Mouse (Mus musculus) granulocyte monocyte progenitor cell, adult 5-6 weeks (primary cell): ENCODE measurements at regions not wholly inside any gene's neighbourhood (a gene's known extent, or its start where the extent isn't known, plus 50 kb on each side); places are given as distances from the start of the nearest gene placed in this dataset.

Source experiments
- ATAC-seq: replicated peaks from 2 replicates; pipeline ENCODE4 v1.8.0; 2016; ENCODE audit warnings: mild to moderate bottlenecking, moderate TSS enrichment, inconsistent platforms; ENCODE audit not compliant: poor library complexity, severe bottlenecking

- ATAC-seq, result no peak
These were observed 165.2 kb upstream of the Tyw5 start for GRCm38 (mm10) chr1:57572097-57572496.

GRCm38 (mm10) chr1:57573829-57574228, 166.9 kb upstream of the Tyw5 start:
- ATAC-seq, result no peak

- peak; percentile 67 for ATAC-seq
These were observed 167.6 kb upstream of the Tyw5 start for GRCm38 (mm10) chr1:57574530-57574929.

GRCm38 (mm10) chr1:57576066-57576753, 169.3 kb upstream of the Tyw5 start:
- peak; percentile 66 for ATAC-seq

GRCm38 (mm10) chr1:57579086-57579485, 172.2 kb upstream of the Tyw5 start:
- no peak for ATAC-seq

- ATAC-seq, result no peak
These were observed 180.0 kb upstream of the Spats2l start for GRCm38 (mm10) chr1:57593707-57594589.

GRCm38 (mm10) chr1:57594815-57595214, 179.1 kb upstream of the Spats2l start:
- ATAC-seq, result peak; percentile 76

GRCm38 (mm10) chr1:57600951-57601350, 173.0 kb upstream of the Spats2l start:
- no peak for ATAC-seq

- no peak for ATAC-seq
These were observed 168.4 kb upstream of the Spats2l start for GRCm38 (mm10) chr1:57605525-57605924.

GRCm38 (mm10) chr1:57606060-57606683, 167.8 kb upstream of the Spats2l start:
- no peak for ATAC-seq

GRCm38 (mm10) chr1:57607026-57607425, 166.9 kb upstream of the Spats2l start:
- no peak for ATAC-seq

GRCm38 (mm10) chr1:57607626-57608422, 166.1 kb upstream of the Spats2l start:
- no peak for ATAC-seq

- ATAC-seq, result no peak
These were observed 165.6 kb upstream of the Spats2l start for GRCm38 (mm10) chr1:57608423-57608679.

GRCm38 (mm10) chr1:57609307-57609706, 164.7 kb upstream of the Spats2l start:
- ATAC-seq, result no peak

- ATAC-seq, result no peak
These were observed 161.8 kb upstream of the Spats2l start for GRCm38 (mm10) chr1:57612171-57612570.

- ATAC-seq, result no peak
These were observed 160.8 kb upstream of the Spats2l start for GRCm38 (mm10) chr1:57612931-57613804.

GRCm38 (mm10) chr1:57615155-57615554, 158.8 kb upstream of the Spats2l start:
- no peak for ATAC-seq

- ATAC-seq, result no peak
These were observed 156.6 kb upstream of the Spats2l start for GRCm38 (mm10) chr1:57617316-57617715.

GRCm38 (mm10) chr1:57622561-57622960, 151.4 kb upstream of the Spats2l start:
- no peak for ATAC-seq

GRCm38 (mm10) chr1:57633986-57634385, 140.0 kb upstream of the Spats2l start:
- no peak for ATAC-seq
